Mouse (Mus musculus) kidney, postnatal 0 days (tissue): ENCODE measurements around the gene Atg7. TPM values are rescaled to one million over a fixed set of nuclear protein-coding genes. Genes with fewer than 3 reads are reported as not detected.

Source experiments
- ATAC-seq: fragments of 200-750 bp; cut with Nextera tagmentation; replicated peaks from 2 replicates; pipeline ENCODE4 v1.8.0; 2017; ENCODE audit warnings: low read depth, moderate number of reproducible peaks, moderate TSS enrichment, moderate library complexity; ENCODE audit not compliant: low FRiP score
- DNase-seq: peaks from one replicate; pipeline ENCODE4 v3.0.0-alpha.2; 2016; ENCODE audit warnings: low spot score
- H3K27ac ChIP-seq: fragments of 300-500 bp; sonication (generic); 2 replicates; pipeline ENCODE4 v1.5.1; 2014; ENCODE audit warnings: mild to moderate bottlenecking
- H3K27me3 ChIP-seq: fragments of 300-500 bp; sonication (generic); 2 replicates; pipeline ENCODE4 v1.6.1; 2014; ENCODE audit warnings: low read length, mixed read lengths; ENCODE audit not compliant: insufficient read depth
- H3K36me3 ChIP-seq: fragments of 300-500 bp; sonication (generic); 2 replicates; pipeline ENCODE4 v1.6.1; 2014; ENCODE audit warnings: low read length, mixed read lengths; ENCODE audit not compliant: insufficient read depth
- H3K4me1 ChIP-seq: fragments of 300-500 bp; sonication (generic); replicated peaks from 2 replicates; pipeline ENCODE4 v1.6.1; 2014; ENCODE audit warnings: antibody characterized with exemption, low read length, mixed read lengths; ENCODE audit not compliant: insufficient read depth
- H3K4me2 ChIP-seq: fragments of 300-500 bp; sonication (generic); 2 replicates; pipeline ENCODE4 v1.6.1; 2014; ENCODE audit warnings: mild to moderate bottlenecking, low read length, moderate library complexity, mixed read lengths
- H3K4me3 ChIP-seq: fragments of 300-500 bp; sonication (generic); replicated peaks from 2 replicates; pipeline ENCODE4 v1.5.1; 2014; ENCODE audit warnings: low read depth, low read length
- H3K9ac ChIP-seq: fragments of 300-500 bp; sonication (generic); 2 replicates; pipeline ENCODE4 v1.6.1; 2014; ENCODE audit warnings: low read depth, low read length
- H3K9me3 ChIP-seq: fragments of 300-500 bp; sonication (generic); replicated peaks from 2 replicates; pipeline ENCODE4 v1.6.1; 2016; ENCODE audit warnings: low read length, inconsistent platforms, mixed read lengths
- CTCF ChIP-seq: IDR thresholded peaks from 2 replicates; pipeline ENCODE4 v1.5.1; 2016; ENCODE audit warnings: antibody characterized with exemption, low read depth, mild to moderate bottlenecking, moderate library complexity
- WGBS: fragments of 180-500 bp; shearing (Covaris S2); extraction: QIAGEN DNeasy Blood & Tissue Kit; methylation state at CpG from one replicate; pipeline ENCODE4 v1.1.7; 2014; 5-methylcytosine and 5-hydroxymethylcytosine counted together
- polyA plus RNA-seq: library from polyadenylated mRNA; unstranded; fragments of >200 nt; fragmentation: Nextera tagmentation; extraction: Ambion mirVana; gene quantifications from 2 replicates; pipeline ENCODE4 v1.2.1, GENCODE M21; 2015

Atg7 gene
- polyA plus RNA-seq, 1 experiment from 2014 or later = 19.7 TPM

GRCm38 (mm10) chr6:114840012-114840411 lies 197.1 kb downstream of the Atg7 start:
- no peaks in the 10 kb centered on the region for H3K9me3 ChIP-seq
- no peak overlapping the region for H3K9ac ChIP-seq
- peak overlapping the region; percentile 54; the same call in 1 of the 2 replicates for H3K27ac ChIP-seq
- WGBS = 86% methylated on average over 7 of the region's 7 CpGs
- ATAC-seq (no peak), DNase-seq (no peak)
- H3K36me3 ChIP-seq = no peaks in the 10 kb centered on the region
- no peak overlapping the region for H3K4me3 ChIP-seq
- peaks cover 39% of the 10 kb centered on the region for H3K4me1 ChIP-seq
- no peak overlapping the region for H3K4me2 ChIP-seq
- H3K27me3 ChIP-seq = no peaks in the 10 kb centered on the region
- TF ChIP-seq CTCF = no peak

- peaks cover 32% of the 10 kb centered on the region for H3K4me1 ChIP-seq
- H3K27ac ChIP-seq = no peak overlapping the region
- no peak overlapping the region for H3K9ac ChIP-seq
- DNase-seq (no peak), ATAC-seq (no peak)
- no peak for TF ChIP-seq CTCF
- no peak overlapping the region for H3K4me2 ChIP-seq
- H3K27me3 ChIP-seq = no peaks in the 10 kb centered on the region
- no peaks in the 10 kb centered on the region for H3K36me3 ChIP-seq
- no peaks in the 10 kb centered on the region for H3K9me3 ChIP-seq
- no peak overlapping the region for H3K4me3 ChIP-seq
- WGBS = 43% methylated on average over 3 of the region's 3 CpGs
Measured at GRCm38 (mm10) chr6:114842131-114842530, 199.2 kb downstream of the Atg7 start.

- 96% methylated on average over 2 of the region's 2 CpGs for WGBS
- no peak overlapping the region for H3K9ac ChIP-seq
- H3K4me1 ChIP-seq = peaks cover 32% of the 10 kb centered on the region
- H3K27ac ChIP-seq = no peak overlapping the region
- no peaks in the 10 kb centered on the region for H3K9me3 ChIP-seq
- no peaks in the 10 kb centered on the region for H3K27me3 ChIP-seq
- H3K36me3 ChIP-seq = no peaks in the 10 kb centered on the region
- no peak for ATAC-seq
- TF ChIP-seq CTCF = 0 out of 2 replicates have a peak, but pooled peaks have one; percentile 22
- DNase-seq = no peak
- H3K4me3 ChIP-seq = no peak overlapping the region
- H3K4me2 ChIP-seq = no peak overlapping the region
Measured at GRCm38 (mm10) chr6:114842863-114843262, 200.0 kb downstream of the Atg7 start.

DNA sequence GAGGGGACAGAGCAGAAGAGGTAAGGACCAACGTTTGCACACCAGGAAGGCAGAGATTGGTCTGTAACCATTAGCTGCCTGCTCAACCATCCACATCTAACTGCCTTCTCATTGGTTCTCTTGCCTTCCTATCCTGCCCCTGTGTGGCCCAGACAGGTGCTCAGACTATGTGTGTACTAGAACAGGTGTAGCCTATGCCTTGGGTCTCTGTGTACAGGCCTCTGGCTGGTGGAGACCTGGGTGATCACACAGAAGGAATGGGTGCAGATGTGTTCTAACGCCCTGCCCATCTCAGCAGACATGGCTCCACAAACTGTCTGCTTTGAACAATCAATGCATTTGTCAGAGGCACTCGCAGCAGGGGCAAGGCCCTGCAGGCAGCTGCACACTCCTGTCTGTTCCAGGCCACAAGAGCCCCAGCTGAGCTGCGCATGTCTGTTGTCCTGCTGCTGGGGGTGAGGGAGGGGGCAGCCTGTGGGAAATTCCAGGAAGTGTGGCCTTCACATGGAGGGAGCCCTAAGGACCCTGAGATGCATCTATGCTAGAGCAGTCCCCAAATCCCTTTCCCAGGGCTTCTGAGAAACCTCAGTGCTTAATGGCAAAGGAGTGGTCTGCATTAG lies 203.4 kb downstream of the Atg7 start:
- Histone ChIP-seq H3K27me3 (no peaks in the 10 kb centered on the region), H3K27ac (no peak overlapping the region), H3K4me3 (no peak overlapping the region), H3K9me3 (no peaks in the 10 kb centered on the region), H3K4me2 (no peak overlapping the region), H3K9ac (no peak overlapping the region), H3K4me1 (peaks cover 8% of the 10 kb centered on the region), H3K36me3 (no peaks in the 10 kb centered on the region)
- WGBS = 42% methylated on average over 4 of the region's 4 CpGs
- TF ChIP-seq CTCF = no peak
- DNase-seq = no peak
- no peak for ATAC-seq

- WGBS = 82% methylated on average over 12 of the region's 12 CpGs
Measured at GRCm38 (mm10) chr6:114847582-114848174, 204.8 kb downstream of the Atg7 start.

GRCm38 (mm10) chr6:114848761-114849160 lies 205.9 kb downstream of the Atg7 start:
- Histone ChIP-seq H3K27me3 (no peaks in the 10 kb centered on the region), H3K27ac (no peak overlapping the region), H3K4me1 (peaks cover 10% of the 10 kb centered on the region), H3K9ac (no peak overlapping the region), H3K4me2 (no peak overlapping the region), H3K9me3 (no peaks in the 10 kb centered on the region), H3K36me3 (no peaks in the 10 kb centered on the region), H3K4me3 (no peak overlapping the region)
- 61% methylated on average over 7 of the region's 7 CpGs for WGBS
- no peak for TF ChIP-seq CTCF
- ATAC-seq = no peak
- peak; percentile 47 for DNase-seq

More at GRCm38 (mm10) chr6:114847582-114848174, 204.8 kb downstream of the Atg7 start:
- Histone ChIP-seq H3K9ac (no peak overlapping the region), H3K27ac (no peak overlapping the region), H3K4me2 (no peak overlapping the region), H3K27me3 (no peaks in the 10 kb centered on the region), H3K36me3 (no peaks in the 10 kb centered on the region), H3K9me3 (no peaks in the 10 kb centered on the region), H3K4me3 (no peak overlapping the region), H3K4me1 (peaks cover 8% of the 10 kb centered on the region)
- TF ChIP-seq CTCF = no peak
- DNase-seq (no peak), ATAC-seq (no peak)
